Mouse (Mus musculus): ENCODE results near the gene Ifna16. TPM values are rescaled to one million over a fixed set of nuclear protein-coding genes. Genes with fewer than 3 reads are reported as not detected.
A peak's percentile ranks its signal among the peaks of the same experiment; 100 is the strongest.

Ifna16 gene
- total RNA-seq, 2 experiments from 2014 or later: not detected

DNA sequence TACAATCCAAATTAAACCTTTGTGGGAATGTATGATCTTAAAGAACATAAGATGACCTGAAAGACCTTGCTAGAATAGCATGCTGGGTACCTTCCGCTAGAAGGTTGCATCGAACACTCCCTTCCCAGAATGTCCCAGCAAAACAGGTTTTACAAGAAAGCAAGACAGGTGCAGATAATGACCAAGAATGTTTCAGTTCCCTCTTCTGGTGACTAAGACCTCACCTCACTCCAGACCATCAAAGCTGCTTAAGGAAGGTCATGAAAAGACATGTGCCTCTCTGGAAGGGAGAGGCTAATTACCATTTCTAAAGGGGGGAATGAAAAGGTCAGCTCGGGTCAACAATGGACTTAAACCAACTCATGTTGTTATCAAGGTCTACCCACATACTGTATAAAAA, 23.1 kb downstream of the Ifna16 start:
- no peak for ATAC-seq (ENCODE audit: poor library complexity, severe bottlenecking)

DNA sequence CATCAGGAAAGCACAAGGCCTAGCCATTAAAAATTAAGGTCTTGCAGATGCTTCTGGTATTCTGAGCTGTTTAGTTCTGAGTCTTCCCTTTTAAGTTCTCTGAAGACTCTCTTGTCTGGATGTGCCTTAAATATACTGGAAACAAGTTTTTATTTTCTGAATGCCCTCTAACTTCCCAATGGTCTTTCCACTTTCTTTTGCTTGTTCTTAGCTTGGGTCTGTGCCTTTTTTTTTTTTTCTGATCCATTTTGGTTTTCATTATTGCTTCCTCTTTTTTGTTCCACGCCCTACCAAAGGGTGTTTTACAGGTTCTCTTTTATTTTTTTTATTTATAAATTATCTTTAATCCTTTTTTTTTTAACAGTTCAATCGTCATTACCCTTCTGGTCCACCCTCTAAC, 32.4 kb downstream of the Ifna16 start, which contains the start of gene Ifna13:
Gene Ifna13 (minus strand): TSS at position 101 of the 400 bp plus-strand sequence.
- ATAC-seq (ENCODE audit: poor library complexity, severe bottlenecking): no peak

DNA sequence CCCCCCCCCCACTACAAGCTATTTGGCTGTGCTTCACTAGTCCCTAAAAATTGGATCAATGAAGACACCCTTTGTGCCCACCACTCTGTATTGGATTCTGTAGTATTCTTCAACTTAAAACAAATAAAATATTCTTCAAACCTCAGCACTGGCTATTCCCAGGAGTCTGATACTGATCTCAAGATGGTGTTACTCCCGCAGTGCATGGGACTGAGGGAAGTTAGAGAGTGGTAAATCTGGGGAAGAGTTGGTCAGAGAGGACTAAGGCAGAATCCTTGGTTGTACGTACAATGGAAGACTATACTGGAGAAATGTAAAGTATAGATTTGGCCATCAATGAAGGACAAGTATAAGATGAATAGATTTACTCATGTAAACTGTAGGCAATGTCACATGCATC, 34.2 kb downstream of the Ifna16 start:
- ATAC-seq (ENCODE audit: poor library complexity, severe bottlenecking): no peak

DNA sequence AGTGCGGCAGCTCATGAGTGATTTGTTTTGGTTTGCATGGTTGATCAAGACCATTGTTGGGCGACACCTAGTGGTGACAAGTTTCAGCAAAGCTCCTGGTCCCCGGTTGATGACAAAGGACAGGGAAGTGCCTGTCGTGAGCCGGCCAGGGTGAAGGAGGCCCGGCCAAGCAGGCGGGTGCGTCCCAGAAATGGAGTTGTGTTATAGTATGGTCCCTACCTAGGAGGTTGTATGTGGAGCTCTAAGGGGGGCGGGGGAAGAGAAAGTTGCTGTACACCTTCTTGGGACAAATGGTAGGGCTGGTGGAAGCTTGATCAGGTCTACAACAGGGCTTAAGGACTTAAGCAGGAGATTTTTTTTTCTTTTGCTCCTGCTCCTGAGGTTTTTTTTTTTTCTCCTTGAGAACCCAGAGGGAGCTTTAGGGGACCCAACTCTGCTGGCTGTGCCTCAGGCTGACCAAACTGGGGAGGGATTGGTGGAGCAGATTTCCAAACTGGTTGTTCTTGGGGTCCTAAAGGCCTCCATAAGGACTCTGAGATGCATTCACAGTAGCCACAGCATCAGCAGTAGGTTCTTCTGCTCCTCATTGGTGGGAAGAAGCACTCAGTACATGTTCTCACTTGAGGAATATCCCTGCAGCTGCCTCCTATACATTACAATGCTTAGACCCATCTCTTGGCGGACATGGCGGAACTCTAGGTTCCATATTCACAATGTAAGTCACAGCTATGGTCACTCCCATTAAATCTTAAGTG, 35.5 kb downstream of the Ifna16 start:
- peak; percentile 97 for ATAC-seq (ENCODE audit: poor library complexity, severe bottlenecking)

DNA sequence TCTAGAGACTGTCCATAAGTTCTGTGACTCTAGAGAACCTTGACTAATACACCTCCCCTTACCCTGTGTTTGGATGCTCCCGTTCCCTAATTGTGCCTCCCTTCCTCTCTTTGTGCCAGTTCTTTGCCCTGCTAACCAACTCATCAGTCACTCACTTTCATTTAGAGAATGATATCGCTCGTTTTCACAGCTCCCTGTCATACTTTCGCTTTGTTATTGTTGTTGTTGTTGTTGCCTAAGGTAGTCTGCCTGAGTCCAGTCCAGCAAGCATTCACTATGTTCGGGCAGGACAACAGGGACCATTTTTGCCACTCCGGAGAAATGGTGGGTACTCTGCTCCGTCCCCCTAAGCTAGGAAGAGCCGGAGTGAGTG, 36.0 kb downstream of the Ifna16 start:
- peak; percentile 19 for ATAC-seq (ENCODE audit: poor library complexity, severe bottlenecking)

DNA sequence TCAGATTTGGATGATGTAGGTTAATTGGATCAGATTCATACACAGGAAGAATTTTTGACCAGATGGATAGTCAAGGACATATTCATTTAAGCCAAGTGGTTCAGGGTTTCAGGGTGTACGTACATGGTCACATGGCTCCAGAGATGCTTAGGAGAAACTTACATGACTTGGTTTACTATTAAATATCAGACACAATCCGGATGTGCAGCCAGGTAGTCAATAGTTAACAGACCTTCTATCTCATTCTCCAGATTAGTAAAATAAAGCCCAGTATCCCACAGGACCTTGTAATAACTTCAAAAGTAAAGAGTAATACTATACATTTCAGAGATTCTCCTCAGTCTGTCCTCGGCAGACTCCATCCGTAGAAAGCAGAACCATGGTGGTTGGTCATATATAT, 42.4 kb downstream of the Ifna16 start, which contains the start of gene C87499:
Gene C87499 (minus strand): TSS at position 101 of the 400 bp plus-strand sequence.
- ATAC-seq (ENCODE audit: poor library complexity, severe bottlenecking): no peak

Other genes starting within 250 kb of the Ifna16 start
Only the 30 nearest of the 33 such genes appear.
- gene Ifnb1, start 154.2 kb downstream of the Ifna16 start, total RNA-seq (2015): not detected in 2 replicates
- not detected in 2 replicates for gene Ifnb1, start 154.2 kb downstream of the Ifna16 start, total RNA-seq (2017)
- gene Ifna15, start 118.7 kb downstream of the Ifna16 start, total RNA-seq (2015): not detected in 2 replicates
- not detected in 2 replicates for gene Ifna15, start 118.7 kb downstream of the Ifna16 start, total RNA-seq (2017)
- gene Ifna14, start 105.1 kb downstream of the Ifna16 start, total RNA-seq (2015): not detected in 2 replicates
- not detected in 2 replicates for gene Ifna14, start 105.1 kb downstream of the Ifna16 start, total RNA-seq (2017)
- not detected in 2 replicates for gene Ifna9, start 84.5 kb downstream of the Ifna16 start, total RNA-seq (2015)
- not detected in 2 replicates for gene Ifna9, start 84.5 kb downstream of the Ifna16 start, total RNA-seq (2017)
- gene Ifna12, start 73.5 kb downstream of the Ifna16 start, total RNA-seq (2015): not detected in 2 replicates
- gene Ifna12, start 73.5 kb downstream of the Ifna16 start, total RNA-seq (2017): not detected in 2 replicates
- gene C87499, start 42.5 kb downstream of the Ifna16 start, total RNA-seq (2015): not detected in 2 replicates
- not detected in 2 replicates for gene C87499, start 42.5 kb downstream of the Ifna16 start, total RNA-seq (2017)
- not detected in 2 replicates for gene Ifna13, start 32.5 kb downstream of the Ifna16 start, total RNA-seq (2015)
- gene Ifna13, start 32.5 kb downstream of the Ifna16 start, total RNA-seq (2017): not detected in 2 replicates
- gene Ifna2, start 7.0 kb upstream of the Ifna16 start, total RNA-seq (2015): not detected in 2 replicates
- gene Ifna2, start 7.0 kb upstream of the Ifna16 start, total RNA-seq (2017): not detected in 2 replicates
- gene Ifnab, start 14.4 kb upstream of the Ifna16 start, total RNA-seq (2015): not detected in 2 replicates
- gene Ifnab, start 14.4 kb upstream of the Ifna16 start, total RNA-seq (2017): not detected in 2 replicates
- gene Gm26566, start 44.9 kb upstream of the Ifna16 start, total RNA-seq (2015): not detected in 2 replicates
- gene Gm26566, start 44.9 kb upstream of the Ifna16 start, total RNA-seq (2017): 0.55 TPM in 1 of 2 replicates, not detected in the other
- 56.7 and 61.1 TPM in 2 replicates for gene Klhl9, start 45.5 kb upstream of the Ifna16 start, total RNA-seq (2015)
- 83.8 and 85.5 TPM in 2 replicates for gene Klhl9, start 45.5 kb upstream of the Ifna16 start, total RNA-seq (2017)
- gene Gm13271, start 77.9 kb upstream of the Ifna16 start, total RNA-seq (2015): not detected in 2 replicates
- not detected in 2 replicates for gene Gm13271, start 77.9 kb upstream of the Ifna16 start, total RNA-seq (2017)
- gene Gm13283, start 83.2 kb upstream of the Ifna16 start, total RNA-seq (2015): not detected in 2 replicates
- gene Gm13283, start 83.2 kb upstream of the Ifna16 start, total RNA-seq (2017): 0.18 and 0.20 TPM in 2 replicates
- not detected in 2 replicates for gene Gm13290, start 96.9 kb upstream of the Ifna16 start, total RNA-seq (2015)
- gene Gm13290, start 96.9 kb upstream of the Ifna16 start, total RNA-seq (2017): not detected in 2 replicates
- gene Gm13289, start 100.0 kb upstream of the Ifna16 start, total RNA-seq (2015): not detected in 2 replicates
- not detected in 2 replicates for gene Gm13289, start 100.0 kb upstream of the Ifna16 start, total RNA-seq (2017)
- gene Gm13272, start 102.9 kb upstream of the Ifna16 start, total RNA-seq (2015): not detected in 2 replicates
- not detected in 2 replicates for gene Gm13272, start 102.9 kb upstream of the Ifna16 start, total RNA-seq (2017)
- gene Ifnz, start 105.2 kb upstream of the Ifna16 start, total RNA-seq (2015): not detected in 2 replicates
- not detected in 2 replicates for gene Ifnz, start 105.2 kb upstream of the Ifna16 start, total RNA-seq (2017)
- gene Gm13276, start 108.8 kb upstream of the Ifna16 start, total RNA-seq (2015): not detected in 2 replicates
- gene Gm13276, start 108.8 kb upstream of the Ifna16 start, total RNA-seq (2017): not detected in 2 replicates
- not detected in 2 replicates for gene Gm13277, start 111.7 kb upstream of the Ifna16 start, total RNA-seq (2015)
- not detected in 2 replicates for gene Gm13277, start 111.7 kb upstream of the Ifna16 start, total RNA-seq (2017)
- not detected in 2 replicates for gene Gm13278, start 114.6 kb upstream of the Ifna16 start, total RNA-seq (2015)
- not detected in 2 replicates for gene Gm13278, start 114.6 kb upstream of the Ifna16 start, total RNA-seq (2017)
- not detected in 2 replicates for gene Gm13275, start 117.6 kb upstream of the Ifna16 start, total RNA-seq (2015)
- not detected in 2 replicates for gene Gm13275, start 117.6 kb upstream of the Ifna16 start, total RNA-seq (2017)
- gene Gm13279, start 120.5 kb upstream of the Ifna16 start, total RNA-seq (2015): not detected in 2 replicates
- gene Gm13279, start 120.5 kb upstream of the Ifna16 start, total RNA-seq (2017): not detected in 2 replicates
- gene Gm13285, start 122.7 kb upstream of the Ifna16 start, total RNA-seq (2015): not detected in 2 replicates
- gene Gm13285, start 122.7 kb upstream of the Ifna16 start, total RNA-seq (2017): not detected in 2 replicates
- gene Gm13287, start 126.3 kb upstream of the Ifna16 start, total RNA-seq (2015): not detected in 2 replicates
- gene Gm13287, start 126.3 kb upstream of the Ifna16 start, total RNA-seq (2017): not detected in 2 replicates
- gene Gm13288, start 128.6 kb upstream of the Ifna16 start, total RNA-seq (2015): not detected in 2 replicates
- gene Gm13288, start 128.6 kb upstream of the Ifna16 start, total RNA-seq (2017): not detected in 2 replicates
- not detected in 2 replicates for gene Ifna7, start 139.3 kb upstream of the Ifna16 start, total RNA-seq (2015)
- gene Ifna7, start 139.3 kb upstream of the Ifna16 start, total RNA-seq (2017): not detected in 2 replicates
- not detected in 2 replicates for gene Ifna11, start 143.0 kb upstream of the Ifna16 start, total RNA-seq (2015)
- gene Ifna11, start 143.0 kb upstream of the Ifna16 start, total RNA-seq (2017): not detected in 2 replicates
- not detected in 2 replicates for gene Ifna6, start 150.5 kb upstream of the Ifna16 start, total RNA-seq (2015)
- gene Ifna6, start 150.5 kb upstream of the Ifna16 start, total RNA-seq (2017): not detected in 2 replicates
- not detected in 2 replicates for gene Ifna5, start 158.6 kb upstream of the Ifna16 start, total RNA-seq (2015)
- not detected in 2 replicates for gene Ifna5, start 158.6 kb upstream of the Ifna16 start, total RNA-seq (2017)
- gene Ifna4, start 164.9 kb upstream of the Ifna16 start, total RNA-seq (2015): not detected in 2 replicates
- gene Ifna4, start 164.9 kb upstream of the Ifna16 start, total RNA-seq (2017): not detected in 2 replicates

Data from megakaryocyte, adult 5-6 weeks (primary cell).